Mouse (Mus musculus): ENCODE results near the gene Cyb5r4.

GRCm38 (mm10) chr9:86997046-86997691, 24.6 kb upstream of the Cyb5r4 start:
- TF ChIP-seq CTCF (conservative IDR thresholded peaks at IDR 0.05; ENCODE audit: insufficient read depth, insufficient read length, low read depth, low read length) (no peak), POLR2A (IDR thresholded peaks at IDR 0.05; ENCODE audit: low read depth, low read length) (no peak)
